Mouse (Mus musculus) neural tube, embryonic 13.5 days (tissue): ENCODE measurements around the gene Tas2r122. TPM values are rescaled to one million over a fixed set of nuclear protein-coding genes. Genes with fewer than 3 reads are reported as not detected.
"Not testable (repeated sequence)": the region's sequence is repeated elsewhere in the genome, so short reads cannot be mapped to it uniquely, and the experiment has no call there.

Experiments
- ATAC-seq: fragments of 200-750 bp; cut with Nextera tagmentation; 2 replicates; pipeline ENCODE4 v1.8.0; 2017; ENCODE audit warnings: low read depth, mild to moderate bottlenecking, moderate TSS enrichment, moderate library complexity
- H3K27ac ChIP-seq: fragments of 300-500 bp; sonication (generic); replicated peaks from 2 replicates; pipeline ENCODE4 v1.5.1; 2015; ENCODE audit warnings: moderate library complexity, mild to moderate bottlenecking, inconsistent platforms
- H3K27me3 ChIP-seq: fragments of 300-500 bp; sonication (generic); 2 replicates; pipeline ENCODE4 v1.6.1; 2015; ENCODE audit warnings: mild to moderate bottlenecking, inconsistent platforms
- H3K36me3 ChIP-seq: fragments of 300-500 bp; sonication (generic); 2 replicates; pipeline ENCODE4 v1.6.1; 2015; ENCODE audit warnings: mild to moderate bottlenecking, inconsistent platforms
- H3K4me1 ChIP-seq: fragments of 300-500 bp; sonication (generic); replicated peaks from 2 replicates; pipeline ENCODE4 v1.6.1; 2015; ENCODE audit warnings: inconsistent platforms
- H3K4me2 ChIP-seq: fragments of 300-500 bp; sonication (generic); 2 replicates; pipeline ENCODE4 v1.6.1; 2015; ENCODE audit warnings: inconsistent platforms, mild to moderate bottlenecking, moderate library complexity
- H3K4me3 ChIP-seq: fragments of 300-500 bp; sonication (generic); 2 replicates; pipeline ENCODE4 v1.5.1; 2015; ENCODE audit warnings: mild to moderate bottlenecking, inconsistent platforms
- H3K9ac ChIP-seq: fragments of 300-500 bp; sonication (generic); 2 replicates; pipeline ENCODE4 v1.6.1; 2015; ENCODE audit warnings: moderate library complexity, mild to moderate bottlenecking, inconsistent platforms
- H3K9me3 ChIP-seq: fragments of 300-500 bp; sonication (generic); 2 replicates; pipeline ENCODE4 v1.6.1; 2016; ENCODE audit warnings: inconsistent platforms
- whole genome bisulfite sequencing: fragments of 180-500 bp; shearing (Covaris S2); methylation state at CpG from one replicate; pipeline ENCODE4 v1.1.7; 2015; 5-methylcytosine and 5-hydroxymethylcytosine counted together
- polyA plus RNA-seq: library from polyadenylated mRNA; unstranded; fragments of >200 nt; fragmentation: Nextera tagmentation; extraction: Ambion mirVana; gene quantifications from 2 replicates; pipeline ENCODE4 v1.2.1, GENCODE M21; 2015

The Tas2r122 gene
- not detected in 2 replicates for polyA plus RNA-seq

GRCm38 (mm10) chr6:132711828-132712227 is at the start of gene Tas2r122:
Gene Tas2r122 (minus strand): TSS chr6:132711928.
- 82% methylated on average over 3 of the region's 3 CpGs for WGBS
- Histone ChIP-seq H3K9ac (no peak within 1 kb of the TSS), H3K27ac (no peak within 1 kb of the TSS), H3K4me2 (no peak within 1 kb of the TSS), H3K27me3 (no peaks in the 10 kb centered on the region), H3K36me3 (no peaks in the 10 kb centered on the region), H3K9me3 (0 out of 2 replicates have a peak, but pooled peaks cover 9% of the 10 kb centered on the region), H3K4me3 (no peak within 1 kb of the TSS), H3K4me1 (no peaks in the 10 kb centered on the region)
- ATAC-seq: no peak

GRCm38 (mm10) chr6:132754430-132754829 is 42.7 kb upstream of the Tas2r122 start, which contains the start of gene Tas2r124:
Gene Tas2r124 (plus strand): TSS chr6:132754730.
- H3K27me3 ChIP-seq: no peaks in the 10 kb centered on the region
- no peak within 1 kb of the TSS for H3K9ac ChIP-seq
- no peaks in the 10 kb centered on the region for H3K36me3 ChIP-seq
- no peak within 1 kb of the TSS for H3K4me2 ChIP-seq
- no peak for ATAC-seq
- no peaks in the 10 kb centered on the region for H3K9me3 ChIP-seq
- H3K4me1 ChIP-seq: no peaks in the 10 kb centered on the region
- H3K27ac ChIP-seq: no peak within 1 kb of the TSS
- 95% methylated on average over 1 of the region's 1 CpGs for WGBS
- no peak within 1 kb of the TSS for H3K4me3 ChIP-seq

- Histone ChIP-seq H3K4me2 (no peak overlapping the region), H3K4me3 (no peak overlapping the region), H3K36me3 (no peaks in the 10 kb centered on the region), H3K9ac (no peak overlapping the region), H3K27me3 (no peaks in the 10 kb centered on the region), H3K4me1 (no peaks in the 10 kb centered on the region), H3K9me3 (no peaks in the 10 kb centered on the region), H3K27ac (no peak overlapping the region)
- no peak for ATAC-seq
- 77% methylated on average over 2 of the region's 2 CpGs for WGBS
Observed at GRCm38 (mm10) chr6:132750206-132750605, 38.5 kb upstream of the Tas2r122 start.

GRCm38 (mm10) chr6:132737935-132738334 is 26.2 kb upstream of the Tas2r122 start, which contains the start of gene Tas2r115:
Gene Tas2r115 (minus strand): TSS chr6:132738035.
- H3K36me3 ChIP-seq: no peaks in the 10 kb centered on the region
- H3K4me1 ChIP-seq: no peaks in the 10 kb centered on the region
- no peak within 1 kb of the TSS for H3K27ac ChIP-seq
- H3K9me3 ChIP-seq: no peaks in the 10 kb centered on the region
- H3K4me3 ChIP-seq: no peak within 1 kb of the TSS
- no peak within 1 kb of the TSS for H3K4me2 ChIP-seq
- H3K27me3 ChIP-seq: no peaks in the 10 kb centered on the region
- WGBS: 74% methylated on average over 2 of the region's 2 CpGs
- no peak within 1 kb of the TSS for H3K9ac ChIP-seq
- ATAC-seq: no peak

GRCm38 (mm10) chr6:132700907-132701306 is 10.8 kb downstream of the Tas2r122 start, which contains the start of gene Tas2r121:
Gene Tas2r121 (minus strand): TSS chr6:132701007.
- H3K4me2 ChIP-seq: no peak within 1 kb of the TSS
- H3K36me3 ChIP-seq: no peaks in the 10 kb centered on the region
- ATAC-seq: no peak
- H3K27ac ChIP-seq: no peak within 1 kb of the TSS
- no peak within 1 kb of the TSS for H3K9ac ChIP-seq
- no peaks in the 10 kb centered on the region for H3K9me3 ChIP-seq
- no peaks in the 10 kb centered on the region for H3K27me3 ChIP-seq
- H3K4me3 ChIP-seq: no peak within 1 kb of the TSS
- no peaks in the 10 kb centered on the region for H3K4me1 ChIP-seq
- WGBS: 85% methylated on average over 1 of the region's 1 CpGs

- not testable (repeated sequence) for H3K27ac ChIP-seq, H3K9ac ChIP-seq, H3K4me1 ChIP-seq, H3K9me3 ChIP-seq, H3K4me3 ChIP-seq, H3K27me3 ChIP-seq, H3K4me2 ChIP-seq, H3K36me3 ChIP-seq, ATAC-seq
- 92% methylated on average over 7 of the region's 7 CpGs for WGBS
Observed at GRCm38 (mm10) chr6:132691596-132691995, 20.1 kb downstream of the Tas2r122 start.

Other genes with a start within 250 kb of the Tas2r122 start
- not detected in 2 replicates for gene Prh1, start 142.1 kb downstream of the Tas2r122 start, polyA plus RNA-seq
- not detected in 2 replicates for gene Prp2, start 116.0 kb downstream of the Tas2r122 start, polyA plus RNA-seq
- not detected in 2 replicates for gene A630073D07Rik, start 60.4 kb downstream of the Tas2r122 start, polyA plus RNA-seq
- not detected in 2 replicates for gene Tas2r120, start 55.0 kb downstream of the Tas2r122 start, polyA plus RNA-seq
- gene Tas2r121, start 10.9 kb downstream of the Tas2r122 start, polyA plus RNA-seq: not detected in 2 replicates
- gene Tas2r115, start 26.1 kb upstream of the Tas2r122 start, polyA plus RNA-seq: not detected in 2 replicates
- gene Tas2r124, start 42.8 kb upstream of the Tas2r122 start, polyA plus RNA-seq: not detected in 2 replicates
- not detected in 2 replicates for gene Tas2r102, start 50.2 kb upstream of the Tas2r122 start, polyA plus RNA-seq
- not detected in 2 replicates for gene Tas2r136, start 66.2 kb upstream of the Tas2r122 start, polyA plus RNA-seq
- gene Tas2r117, start 90.9 kb upstream of the Tas2r122 start, polyA plus RNA-seq: not detected in 2 replicates
- not detected in 2 replicates for gene Tas2r123, start 135.2 kb upstream of the Tas2r122 start, polyA plus RNA-seq
- not detected in 2 replicates for gene Tas2r116, start 143.5 kb upstream of the Tas2r122 start, polyA plus RNA-seq
- not detected in 2 replicates for gene Tas2r110, start 156.1 kb upstream of the Tas2r122 start, polyA plus RNA-seq
- not detected in 2 replicates for gene Tas2r113, start 181.1 kb upstream of the Tas2r122 start, polyA plus RNA-seq
- gene Tas2r125, start 197.7 kb upstream of the Tas2r122 start, polyA plus RNA-seq: 0.49 TPM in 1 of 2 replicates, not detected in the other
- not detected in 2 replicates for gene Tas2r129, start 239.2 kb upstream of the Tas2r122 start, polyA plus RNA-seq
- not detected in 2 replicates for gene Tas2r131, start 246.0 kb upstream of the Tas2r122 start, polyA plus RNA-seq